Mouse (Mus musculus) lung, embryonic 14.5 days (tissue): Measurements from ENCODE around the gene Ace. TPM values are rescaled to one million over a fixed set of nuclear protein-coding genes. Genes with fewer than 3 reads are reported as not detected.
A peak's percentile ranks its signal among the peaks of the same experiment; 100 is the strongest.

ENCODE experiments used
- ATAC-seq: fragments of 200-750 bp; cut with Nextera tagmentation; 2 replicates; pipeline ENCODE4 v1.8.0; 2017; ENCODE audit warnings: mild to moderate bottlenecking, moderate TSS enrichment, moderate library complexity; ENCODE audit not compliant: insufficient read depth
- DNase-seq: peaks from one replicate; pipeline ENCODE4 v3.0.0-alpha.2; 2015
- H3K27ac ChIP-seq: fragments of 300-500 bp; sonication (generic); 2 replicates; pipeline ENCODE4 v1.5.1; 2014; ENCODE audit warnings: low read depth, mild to moderate bottlenecking, moderate library complexity
- H3K27me3 ChIP-seq: fragments of 300-500 bp; sonication (generic); 2 replicates; pipeline ENCODE4 v1.6.1; 2014; ENCODE audit warnings: low read length, control low read depth; ENCODE audit not compliant: insufficient read depth
- H3K36me3 ChIP-seq: fragments of 300-500 bp; sonication (generic); 2 replicates; pipeline ENCODE4 v1.6.1; 2014; ENCODE audit warnings: control low read depth; ENCODE audit not compliant: insufficient read depth
- H3K4me1 ChIP-seq: fragments of 300-500 bp; sonication (generic); 2 replicates; pipeline ENCODE4 v1.6.1; 2014; ENCODE audit warnings: antibody characterized with exemption, control low read depth; ENCODE audit not compliant: insufficient read depth
- H3K4me2 ChIP-seq: fragments of 300-500 bp; sonication (generic); 2 replicates; pipeline ENCODE4 v1.6.1; 2014; ENCODE audit warnings: mild to moderate bottlenecking
- H3K4me3 ChIP-seq: fragments of 300-500 bp; sonication (generic); 2 replicates; pipeline ENCODE4 v1.5.1; 2014; ENCODE audit warnings: low read depth, low read length
- H3K9ac ChIP-seq: fragments of 300-500 bp; sonication (generic); 2 replicates; pipeline ENCODE4 v1.6.1; 2014
- H3K9me3 ChIP-seq: fragments of 300-500 bp; sonication (generic); 2 replicates; pipeline ENCODE4 v1.6.1; 2016; ENCODE audit warnings: low read depth, low read length, control low read depth
- CTCF ChIP-seq: IDR thresholded peaks from 2 replicates; pipeline ENCODE4 v1.5.1; 2016; ENCODE audit warnings: antibody characterized with exemption, low read depth
- WGBS: fragments of 180-500 bp; shearing (Covaris S2); extraction: QIAGEN DNeasy Blood & Tissue Kit; methylation state at CpG from one replicate; pipeline ENCODE4 v1.1.7; 2014; 5-methylcytosine and 5-hydroxymethylcytosine counted together
- polyA plus RNA-seq: library from polyadenylated mRNA; unstranded; fragments of >200 nt; fragmentation: Nextera tagmentation; extraction: Ambion mirVana; gene quantifications from 2 replicates; pipeline ENCODE4 v1.2.1, GENCODE M21; 2014

Ace gene
- polyA plus RNA-seq, 1 experiment from 2014 or later: 4.8 TPM

- no peak for ATAC-seq
- H3K27ac ChIP-seq: no peak overlapping the region
- H3K4me1 ChIP-seq: 0 out of 2 replicates have a peak, but pooled peaks cover 8% of the 10 kb centered on the region
- no peak for DNase-seq
- H3K9me3 ChIP-seq: no peaks in the 10 kb centered on the region
- H3K4me2 ChIP-seq: no peak overlapping the region
- H3K9ac ChIP-seq: no peak overlapping the region
- 80% methylated on average over 2 of the region's 2 CpGs for WGBS
- peaks cover 11% of the 10 kb centered on the region for H3K27me3 ChIP-seq
- no peaks in the 10 kb centered on the region for H3K36me3 ChIP-seq
- no peak overlapping the region for H3K4me3 ChIP-seq
- no peak for TF ChIP-seq CTCF
These were observed 19.5 kb upstream of the Ace start for GRCm38 (mm10) chr11:105948255-105948654.

- Histone ChIP-seq H3K4me2 (no peak overlapping the region), H3K4me1 (0 out of 2 replicates have a peak, but pooled peaks cover 3% of the 10 kb centered on the region), H3K9ac (no peak overlapping the region), H3K36me3 (no peaks in the 10 kb centered on the region), H3K9me3 (no peaks in the 10 kb centered on the region), H3K27ac (no peak overlapping the region), H3K4me3 (no peak overlapping the region), H3K27me3 (no peaks in the 10 kb centered on the region)
- 63% methylated on average over 4 of the region's 4 CpGs for WGBS
- no peak for DNase-seq
- no peak for ATAC-seq
- no peak for TF ChIP-seq CTCF
These were observed 17.2 kb upstream of the Ace start for GRCm38 (mm10) chr11:105950519-105950918.

GRCm38 (mm10) chr11:105951601-105952044, 16.1 kb upstream of the Ace start:
- Histone ChIP-seq H3K9me3 (no peaks in the 10 kb centered on the region), H3K4me2 (no peak overlapping the region), H3K9ac (no peak overlapping the region), H3K4me1 (0 out of 2 replicates have a peak, but pooled peaks cover 3% of the 10 kb centered on the region), H3K27ac (no peak overlapping the region), H3K4me3 (no peak overlapping the region), H3K36me3 (no peaks in the 10 kb centered on the region), H3K27me3 (no peaks in the 10 kb centered on the region)
- ATAC-seq (no peak), DNase-seq (no peak)
- 41% methylated on average over 3 of the region's 3 CpGs for WGBS
- TF ChIP-seq CTCF: no peak

GRCm38 (mm10) chr11:105952111-105952510, 15.6 kb upstream of the Ace start:
- no peak for TF ChIP-seq CTCF
- ATAC-seq: no peak
- Histone ChIP-seq H3K4me1 (0 out of 2 replicates have a peak, but pooled peaks cover 3% of the 10 kb centered on the region), H3K27me3 (no peaks in the 10 kb centered on the region), H3K4me3 (no peak overlapping the region), H3K9ac (no peak overlapping the region), H3K27ac (no peak overlapping the region), H3K4me2 (no peak overlapping the region), H3K9me3 (no peaks in the 10 kb centered on the region), H3K36me3 (no peaks in the 10 kb centered on the region)
- WGBS: 82% methylated on average over 9 of the region's 9 CpGs
- DNase-seq: no peak

GRCm38 (mm10) chr11:105952911-105953386, 14.8 kb upstream of the Ace start, which contains the start of gene Cyb561:
Gene Cyb561, minus strand, starts transcription at chr11:105953336.
- no peak within 1 kb of the TSS for H3K4me2 ChIP-seq
- ATAC-seq (no peak), DNase-seq (no peak)
- H3K9me3 ChIP-seq: no peaks in the 10 kb centered on the region
- H3K9ac ChIP-seq: no peak within 1 kb of the TSS
- no peak for TF ChIP-seq CTCF
- no peaks in the 10 kb centered on the region for H3K27me3 ChIP-seq
- H3K36me3 ChIP-seq: no peaks in the 10 kb centered on the region
- WGBS: 68% methylated on average over 12 of the region's 12 CpGs
- H3K27ac ChIP-seq: no peak within 1 kb of the TSS
- H3K4me1 ChIP-seq: no peaks in the 10 kb centered on the region
- H3K4me3 ChIP-seq: no peak within 1 kb of the TSS

- Histone ChIP-seq H3K27ac (no peak overlapping the region), H3K9me3 (no peaks in the 10 kb centered on the region), H3K9ac (no peak overlapping the region), H3K4me1 (no peaks in the 10 kb centered on the region), H3K36me3 (no peaks in the 10 kb centered on the region), H3K4me2 (no peak overlapping the region), H3K4me3 (no peak overlapping the region), H3K27me3 (no peaks in the 10 kb centered on the region)
- DNase-seq: peak; percentile 29
- ATAC-seq: no peak
- 53% methylated on average over 6 of the region's 6 CpGs for WGBS
- no peak for TF ChIP-seq CTCF
These were observed 14.3 kb upstream of the Ace start for GRCm38 (mm10) chr11:105953402-105953801.

GRCm38 (mm10) chr11:105955815-105956430, 11.8 kb upstream of the Ace start:
- H3K4me3 ChIP-seq: no peak overlapping the region
- H3K36me3 ChIP-seq: no peaks in the 10 kb centered on the region
- TF ChIP-seq CTCF: no peak
- H3K27me3 ChIP-seq: no peaks in the 10 kb centered on the region
- H3K27ac ChIP-seq: no peak overlapping the region
- H3K4me2 ChIP-seq: no peak overlapping the region
- WGBS: 86% methylated on average over 28 of the region's 28 CpGs
- ATAC-seq: no peak
- H3K9me3 ChIP-seq: no peaks in the 10 kb centered on the region
- no peaks in the 10 kb centered on the region for H3K4me1 ChIP-seq
- no peak for DNase-seq
- no peak overlapping the region for H3K9ac ChIP-seq
